Mouse (Mus musculus): ENCODE results near the gene Dennd2a. TPM values are rescaled to one million over a fixed set of nuclear protein-coding genes. Genes with fewer than 3 reads are reported as not detected.

The Dennd2a gene
- polyA plus RNA-seq, 1 experiment = not detected

DNA sequence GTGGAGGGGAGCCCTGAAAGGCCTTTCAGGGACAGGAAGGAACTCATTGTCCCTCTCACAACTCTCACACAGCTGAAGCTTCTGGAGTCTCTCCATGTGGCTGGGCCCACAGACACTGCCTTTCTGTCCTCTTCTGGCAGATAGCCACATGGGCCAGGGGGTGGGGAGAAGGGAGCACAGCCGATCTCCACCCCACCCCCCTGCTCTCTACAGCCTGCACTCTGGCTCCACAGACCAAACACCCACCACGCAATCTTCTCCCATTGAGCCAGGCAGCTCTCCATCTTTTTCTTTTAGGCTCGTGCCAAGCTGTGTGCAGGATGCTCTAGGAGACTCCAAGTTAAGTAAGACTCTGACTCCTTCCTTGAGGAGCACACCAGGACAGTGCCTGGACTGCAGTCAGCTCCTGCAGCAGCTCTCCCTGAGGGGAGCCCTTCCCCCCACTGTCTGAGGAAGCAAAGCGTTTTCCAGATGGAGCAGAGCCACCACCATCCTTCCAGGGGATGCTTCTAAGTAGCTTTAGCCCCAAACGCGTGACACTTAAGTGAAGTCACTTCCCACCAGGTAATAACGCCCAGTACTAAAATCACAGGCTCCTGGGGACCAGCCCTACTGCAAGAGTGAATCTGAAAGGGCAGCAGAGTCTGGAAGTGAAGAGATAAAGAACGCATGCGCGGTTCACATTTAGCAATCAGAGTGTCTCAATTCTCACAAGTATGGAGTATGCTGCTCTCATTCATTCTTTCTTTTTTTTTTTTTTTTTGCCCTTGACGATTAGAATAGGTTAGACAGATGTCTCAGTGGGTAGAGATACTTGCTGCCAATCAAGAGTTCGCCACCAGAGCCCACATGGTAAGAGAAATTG is 28.8 kb downstream of the Dennd2a start:
- Histone ChIP-seq H3K27ac (ENCODE audit: insufficient read depth, low read depth, low read length) (0 out of 2 replicates have a peak overlapping the region, but pooled peaks have one; percentile 19), H3K4me3 (ENCODE audit: insufficient read depth, low read depth, low read length) (no peak overlapping the region), H3K4me1 (ENCODE audit: control insufficient read depth, insufficient read depth, low read length) (peaks cover 17% of the 10 kb centered on the region)
- WGBS = 34% methylated on average over 12 of the region's 12 CpGs
- TF ChIP-seq CTCF (IDR thresholded peaks at IDR 0.05; ENCODE audit: insufficient read depth, low read depth, low read length) (no peak), POLR2A (IDR thresholded peaks at IDR 0.05; ENCODE audit: insufficient read depth, low read depth, low read length) (no peak)

- no peak overlapping the region for H3K4me3 ChIP-seq (ENCODE audit: insufficient read depth, low read depth, low read length)
- H3K27ac ChIP-seq (ENCODE audit: insufficient read depth, low read depth, low read length) = peak overlapping the region; percentile 60; the same call in 1 of the 2 replicates
- TF ChIP-seq POLR2A (IDR thresholded peaks at IDR 0.05; ENCODE audit: insufficient read depth, low read depth, low read length) = no peak
- no peak for TF ChIP-seq CTCF (IDR thresholded peaks at IDR 0.05; ENCODE audit: insufficient read depth, low read depth, low read length)
- H3K4me1 ChIP-seq (ENCODE audit: control insufficient read depth, insufficient read depth, low read length) = peaks cover 17% of the 10 kb centered on the region
- WGBS = 60% methylated on average over 4 of the region's 4 CpGs
Observed at GRCm38 (mm10) chr6:39527811-39528210, 29.9 kb downstream of the Dennd2a start.

DNA sequence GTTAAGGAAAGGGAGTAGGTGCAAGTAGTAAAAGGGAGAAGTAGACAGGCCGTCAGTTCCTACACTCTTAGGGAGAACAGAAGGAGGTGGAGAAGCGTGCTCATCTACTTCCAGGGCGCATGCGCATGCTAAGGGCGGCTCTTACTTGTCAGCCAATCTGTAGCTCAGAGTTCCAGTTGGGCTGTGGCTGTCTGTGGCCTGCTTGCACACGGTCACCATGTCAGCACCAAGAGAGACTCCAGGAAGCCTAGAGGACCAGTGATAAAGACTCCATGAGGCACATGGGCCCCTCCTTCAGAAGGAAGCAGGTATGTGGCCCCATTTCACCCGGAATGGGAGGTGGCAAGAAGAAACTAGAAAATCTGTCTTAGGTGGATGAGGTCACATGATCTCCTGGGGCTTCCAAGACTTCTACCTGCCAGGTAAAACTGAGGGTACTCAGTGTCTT is 30.3 kb downstream of the Dennd2a start:
- Histone ChIP-seq H3K4me3 (ENCODE audit: insufficient read depth, low read depth, low read length) (no peak overlapping the region), H3K4me1 (ENCODE audit: control insufficient read depth, insufficient read depth, low read length) (peaks cover 17% of the 10 kb centered on the region), H3K27ac (ENCODE audit: insufficient read depth, low read depth, low read length) (peak overlapping the region; percentile 67; the same call in 1 of the 2 replicates)
- 75% methylated on average over 7 of the region's 7 CpGs for WGBS
- no peak for TF ChIP-seq CTCF (IDR thresholded peaks at IDR 0.05; ENCODE audit: insufficient read depth, low read depth, low read length)
- no peak for TF ChIP-seq POLR2A (IDR thresholded peaks at IDR 0.05; ENCODE audit: insufficient read depth, low read depth, low read length)

DNA sequence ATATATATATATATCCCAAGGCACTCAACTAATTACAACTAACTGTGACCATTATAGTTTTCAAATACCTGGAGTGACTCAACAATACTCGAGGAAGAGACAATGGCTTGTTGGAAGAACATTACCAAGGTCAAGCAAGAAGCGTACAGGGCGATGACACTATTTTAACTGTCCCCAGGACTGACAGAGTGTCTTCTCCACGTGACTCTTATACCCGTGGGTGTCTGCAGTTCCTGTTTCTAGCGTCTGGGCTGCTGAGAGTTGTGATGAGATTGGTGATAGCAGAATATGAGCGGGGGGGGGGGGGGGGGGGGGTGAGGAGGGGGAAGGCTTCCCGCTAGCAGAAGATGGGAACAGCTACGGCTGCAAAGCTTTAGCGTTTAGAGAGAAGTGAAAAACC is 30.9 kb downstream of the Dennd2a start:
- WGBS = 64% methylated on average over 10 of the region's 10 CpGs
- TF ChIP-seq CTCF (IDR thresholded peaks at IDR 0.05; ENCODE audit: insufficient read depth, low read depth, low read length) (no peak), POLR2A (IDR thresholded peaks at IDR 0.05; ENCODE audit: insufficient read depth, low read depth, low read length) (no peak)
- Histone ChIP-seq H3K27ac (ENCODE audit: insufficient read depth, low read depth, low read length) (0 out of 2 replicates have a peak overlapping the region, but pooled peaks have one; percentile 67), H3K4me1 (ENCODE audit: control insufficient read depth, insufficient read depth, low read length) (peaks cover 17% of the 10 kb centered on the region), H3K4me3 (ENCODE audit: insufficient read depth, low read depth, low read length) (no peak overlapping the region)

DNA sequence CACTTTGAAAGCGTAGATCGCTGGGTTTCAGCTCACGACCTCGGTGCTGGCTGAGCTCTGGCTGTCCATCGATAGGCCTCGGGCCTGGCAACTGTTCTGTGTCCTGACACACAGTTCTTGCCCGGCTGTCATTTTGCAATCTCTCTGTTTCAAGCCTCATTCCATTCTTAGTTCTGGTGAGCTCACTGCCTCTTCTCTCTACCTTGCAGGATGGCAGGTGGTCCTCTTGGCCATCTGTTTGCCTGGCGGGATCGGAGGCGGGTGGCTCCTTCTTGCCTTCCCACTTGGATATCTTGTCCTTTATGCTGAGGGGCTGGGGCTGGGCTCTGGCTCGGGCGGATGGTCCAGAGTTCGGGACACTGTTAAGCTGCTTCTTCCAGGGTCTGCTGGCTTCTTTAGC is 34.5 kb downstream of the Dennd2a start:
- H3K4me3 ChIP-seq (ENCODE audit: insufficient read depth, low read depth, low read length) = no peak overlapping the region
- TF ChIP-seq CTCF (IDR thresholded peaks at IDR 0.05; ENCODE audit: insufficient read depth, low read depth, low read length) (no peak), POLR2A (IDR thresholded peaks at IDR 0.05; ENCODE audit: insufficient read depth, low read depth, low read length) (no peak)
- no peak overlapping the region for H3K27ac ChIP-seq (ENCODE audit: insufficient read depth, low read depth, low read length)
- peaks cover 5% of the 10 kb centered on the region for H3K4me1 ChIP-seq (ENCODE audit: control insufficient read depth, insufficient read depth, low read length)
- WGBS = 94% methylated on average over 13 of the region's 13 CpGs

- Histone ChIP-seq H3K4me3 (ENCODE audit: insufficient read depth, low read depth, low read length) (no peak overlapping the region), H3K4me1 (ENCODE audit: control insufficient read depth, insufficient read depth, low read length) (peaks cover 4% of the 10 kb centered on the region; the same call in 1 of the 2 replicates), H3K27ac (ENCODE audit: insufficient read depth, low read depth, low read length) (no peak overlapping the region)
- WGBS = 74% methylated on average over 5 of the region's 5 CpGs
- TF ChIP-seq POLR2A (IDR thresholded peaks at IDR 0.05; ENCODE audit: insufficient read depth, low read depth, low read length) = no peak
- TF ChIP-seq CTCF (IDR thresholded peaks at IDR 0.05; ENCODE audit: insufficient read depth, low read depth, low read length) = no peak
Observed at GRCm38 (mm10) chr6:39522425-39522824, 35.2 kb downstream of the Dennd2a start.

DNA sequence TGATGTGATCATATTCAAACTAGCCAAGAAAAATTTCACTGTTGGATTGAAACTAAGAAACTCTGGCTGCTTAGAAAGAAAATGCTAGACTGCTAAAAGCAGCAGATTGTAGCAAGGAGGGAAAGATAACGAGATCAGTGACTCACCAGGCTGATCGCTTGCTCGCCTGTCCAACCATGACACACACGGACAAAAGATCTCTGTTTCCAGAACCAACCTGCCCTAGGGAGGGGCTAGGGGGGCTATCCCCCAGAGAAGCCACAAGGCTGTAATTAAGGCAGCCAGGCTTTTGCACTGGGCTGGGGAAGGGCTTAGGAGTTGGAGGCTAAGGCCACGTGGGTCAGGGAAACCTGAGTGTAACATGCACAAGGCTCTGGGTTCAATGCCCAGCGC is 41.9 kb downstream of the Dennd2a start:
- TF ChIP-seq POLR2A (IDR thresholded peaks at IDR 0.05; ENCODE audit: insufficient read depth, low read depth, low read length) = no peak
- TF ChIP-seq CTCF (IDR thresholded peaks at IDR 0.05; ENCODE audit: insufficient read depth, low read depth, low read length) = no peak
- H3K4me1 ChIP-seq (ENCODE audit: control insufficient read depth, insufficient read depth, low read length) = peaks cover 20% of the 10 kb centered on the region
- no peak overlapping the region for H3K4me3 ChIP-seq (ENCODE audit: insufficient read depth, low read depth, low read length)
- H3K27ac ChIP-seq (ENCODE audit: insufficient read depth, low read depth, low read length) = peak overlapping the region; percentile 89
- 15% methylated on average over 6 of the region's 6 CpGs for WGBS

DNA sequence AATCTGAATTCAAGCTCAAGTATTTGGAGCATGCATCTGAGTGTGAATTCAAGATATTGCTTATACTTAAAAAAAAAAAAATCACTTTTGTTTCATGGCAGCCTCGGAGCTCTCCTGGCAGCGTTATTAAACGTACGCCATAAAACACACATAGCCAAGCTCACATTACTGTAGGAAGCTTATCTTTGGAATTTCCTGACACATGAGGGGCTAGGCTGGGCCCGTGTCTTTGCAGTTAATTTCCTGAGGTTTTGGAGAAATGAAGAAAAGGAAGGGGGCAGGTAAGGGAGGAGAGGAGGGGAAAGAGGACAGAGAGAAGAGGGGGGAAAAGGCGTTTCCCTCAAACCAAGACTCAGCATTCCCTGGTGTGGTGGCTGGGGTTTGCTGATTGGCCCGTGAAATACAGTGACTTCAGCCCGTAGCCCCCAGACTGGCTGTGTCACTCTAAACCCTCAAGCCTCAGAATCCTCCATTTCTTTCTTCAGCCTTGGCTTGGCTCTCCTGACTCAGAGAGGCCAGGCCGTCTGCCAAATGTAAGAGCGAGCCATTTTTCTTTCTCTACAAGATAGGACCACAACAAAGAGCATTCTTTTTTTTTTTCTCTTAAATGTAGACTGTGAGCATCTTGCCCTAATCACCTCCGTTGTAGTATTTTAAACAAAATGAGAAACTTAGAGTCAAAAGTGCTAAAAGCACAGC is 42.5 kb downstream of the Dennd2a start:
- 35% methylated on average over 11 of the region's 11 CpGs for WGBS
- no peak overlapping the region for H3K4me3 ChIP-seq (ENCODE audit: insufficient read depth, low read depth, low read length)
- peaks cover 20% of the 10 kb centered on the region for H3K4me1 ChIP-seq (ENCODE audit: control insufficient read depth, insufficient read depth, low read length)
- TF ChIP-seq CTCF (IDR thresholded peaks at IDR 0.05; ENCODE audit: insufficient read depth, low read depth, low read length) (no peak), POLR2A (IDR thresholded peaks at IDR 0.05; ENCODE audit: insufficient read depth, low read depth, low read length) (no peak)
- H3K27ac ChIP-seq (ENCODE audit: insufficient read depth, low read depth, low read length) = peak overlapping the region; percentile 39

GRCm38 (mm10) chr6:39503476-39503875 is 54.2 kb downstream of the Dennd2a start:
- whole genome bisulfite sequencing = 83% methylated on average over 7 of the region's 7 CpGs

More at GRCm38 (mm10) chr6:39503476-39503875, 54.2 kb downstream of the Dennd2a start:
- Histone ChIP-seq H3K4me3 (ENCODE audit: insufficient read depth, low read depth, low read length) (no peak overlapping the region), H3K27ac (ENCODE audit: insufficient read depth, low read depth, low read length) (no peak overlapping the region), H3K4me1 (ENCODE audit: control insufficient read depth, insufficient read depth, low read length) (peaks cover 4% of the 10 kb centered on the region)
- TF ChIP-seq CTCF (IDR thresholded peaks at IDR 0.05; ENCODE audit: insufficient read depth, low read depth, low read length) = no peak
- no peak for TF ChIP-seq POLR2A (IDR thresholded peaks at IDR 0.05; ENCODE audit: insufficient read depth, low read depth, low read length)
